Mouse (Mus musculus): ENCODE data around the gene Cenpc1.

The Cenpc1 gene

DNA sequence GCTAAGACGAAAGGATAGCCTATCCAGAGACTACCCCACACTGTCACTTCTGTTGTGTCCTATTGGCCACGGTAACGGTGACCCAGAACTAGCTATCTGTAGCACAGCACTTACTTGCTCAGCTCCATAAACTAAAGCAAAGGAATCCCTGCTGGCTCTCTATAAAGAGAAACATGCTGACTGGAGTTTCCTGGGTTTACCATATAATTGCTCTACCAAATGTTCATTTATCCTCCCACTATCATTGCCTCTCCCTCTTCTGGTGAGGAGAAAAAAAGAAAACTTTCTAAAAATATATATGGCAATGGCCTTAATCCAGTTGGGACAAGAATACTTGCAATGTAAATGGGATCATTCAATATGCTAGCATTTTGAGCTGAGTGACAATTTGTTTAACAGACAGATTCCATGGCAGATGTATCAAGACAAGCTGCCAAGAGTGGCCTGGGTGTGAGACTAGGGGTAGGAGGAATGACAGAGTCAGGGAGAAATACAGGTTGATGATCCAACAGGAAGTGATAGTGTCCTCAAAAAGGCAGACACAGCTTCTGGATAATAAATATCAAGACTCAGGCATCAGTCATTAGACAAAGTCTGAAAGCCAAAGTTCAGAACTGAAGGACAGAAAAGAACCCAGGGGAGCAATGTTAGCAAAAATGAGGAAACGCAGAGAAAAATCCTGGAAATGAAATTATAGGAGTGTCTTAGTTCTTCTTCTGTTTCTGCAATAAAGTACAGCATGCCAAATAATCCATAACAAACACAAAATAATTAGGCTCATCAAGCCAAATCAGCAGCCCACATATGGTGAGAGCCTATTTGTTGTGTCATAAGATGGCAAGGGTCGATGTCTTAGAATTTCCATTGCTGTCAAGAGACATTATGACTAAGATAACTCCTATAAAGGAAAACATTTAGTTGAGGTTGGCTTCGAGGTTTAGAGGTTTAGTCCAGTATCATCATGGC is 68.6 kb downstream of the Cenpc1 start:
- DNase-seq (ENCODE audit: low read depth), result no peak

DNA sequence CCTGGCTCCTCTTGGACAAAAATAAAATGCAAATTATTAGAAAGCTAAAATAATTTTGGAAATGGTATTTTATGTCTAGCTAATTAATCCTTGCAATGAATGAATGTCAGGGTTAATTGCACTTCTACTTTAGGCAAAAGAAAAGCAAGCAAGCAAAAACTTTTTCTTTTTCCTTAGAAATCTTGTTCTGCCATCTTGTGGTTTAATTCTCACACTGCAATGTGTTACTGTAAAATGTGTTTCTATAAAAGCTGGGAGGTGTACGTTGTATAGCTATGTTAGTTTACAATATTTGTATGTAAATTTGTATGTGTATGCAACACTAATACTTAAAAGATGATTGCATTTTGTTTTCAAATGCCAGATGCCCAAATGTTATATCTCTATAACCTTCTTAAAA is 70.8 kb downstream of the Cenpc1 start:
- no peak for DNase-seq (ENCODE audit: low read depth)

- no peak for DNase-seq (ENCODE audit: low read depth)
Observed at GRCm38 (mm10) chr5:85992805-85993721, 72.3 kb downstream of the Cenpc1 start.

DNA sequence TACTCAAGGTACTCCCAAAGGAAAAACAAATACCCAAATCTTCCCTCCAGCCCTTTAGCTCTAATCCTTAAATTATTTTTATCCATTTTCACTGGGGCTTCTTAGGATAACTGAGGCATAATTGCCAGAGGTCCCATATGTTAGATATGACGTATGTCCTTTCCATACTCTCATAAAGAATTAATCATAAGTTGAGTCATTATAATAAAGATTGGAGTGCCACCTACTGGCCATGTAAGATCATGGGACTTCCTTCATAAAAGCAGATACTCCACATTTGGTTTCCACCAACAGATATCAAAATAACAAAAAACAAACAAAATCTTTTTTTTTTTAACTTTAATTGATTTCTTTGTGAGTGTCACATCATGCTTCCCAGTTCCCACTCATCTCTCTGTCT is 73.3 kb downstream of the Cenpc1 start:
- peak; percentile 29 for DNase-seq (ENCODE audit: low read depth)

DNA sequence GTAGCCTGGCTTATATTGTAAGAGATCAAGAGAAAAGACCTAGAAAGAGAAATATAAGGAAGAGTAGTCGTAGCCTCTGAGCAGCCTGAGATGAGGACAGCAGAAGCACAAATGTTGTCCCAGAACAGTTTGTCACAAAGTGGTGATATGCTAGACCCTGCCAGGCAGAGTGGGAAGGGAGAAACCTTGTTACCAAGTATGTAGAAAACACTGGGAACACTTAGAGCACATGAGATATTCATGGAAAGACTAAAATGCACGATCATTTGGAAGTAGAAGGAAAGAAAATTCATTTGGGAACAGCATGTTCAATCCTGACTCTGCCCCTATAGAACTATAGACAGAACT is 77.9 kb downstream of the Cenpc1 start:
- no peak for DNase-seq (ENCODE audit: low read depth)

DNA sequence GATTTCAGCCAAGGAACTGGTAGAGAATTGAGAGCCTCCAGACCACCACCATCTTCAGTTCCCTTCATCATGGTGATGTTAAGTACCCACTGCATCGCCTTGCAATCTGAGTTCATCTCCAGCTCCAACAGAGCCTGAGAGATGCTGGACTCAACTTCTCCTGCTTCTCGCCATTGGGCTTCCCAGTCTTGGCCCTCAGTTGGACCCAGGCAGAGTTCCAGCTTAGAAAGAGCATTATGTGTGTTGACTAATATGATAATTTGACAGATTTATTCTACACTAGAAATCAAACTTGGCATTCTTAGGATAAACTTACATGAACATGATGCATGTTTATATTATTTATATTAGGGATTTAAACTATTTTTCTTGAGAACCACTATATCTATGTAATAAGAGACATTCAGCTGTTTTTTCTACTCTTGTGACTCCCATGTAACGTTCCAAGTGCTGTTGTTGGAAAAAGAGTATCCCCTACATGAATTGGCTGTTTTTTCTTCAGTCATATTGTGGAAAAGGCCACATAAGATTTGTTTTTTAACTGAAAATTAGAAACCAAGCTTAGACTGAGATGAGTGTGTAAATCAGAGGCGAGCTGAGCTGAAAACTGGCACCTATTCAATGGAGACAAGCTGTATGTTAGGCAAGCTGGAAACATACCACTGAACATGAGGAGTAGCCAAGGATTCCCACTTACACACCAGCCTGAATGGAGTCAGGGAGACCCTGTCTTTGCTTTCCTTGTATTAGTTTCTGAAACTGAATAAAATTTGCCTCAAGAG is 78.5 kb downstream of the Cenpc1 start:
- DNase-seq (ENCODE audit: low read depth), result no peak

DNA sequence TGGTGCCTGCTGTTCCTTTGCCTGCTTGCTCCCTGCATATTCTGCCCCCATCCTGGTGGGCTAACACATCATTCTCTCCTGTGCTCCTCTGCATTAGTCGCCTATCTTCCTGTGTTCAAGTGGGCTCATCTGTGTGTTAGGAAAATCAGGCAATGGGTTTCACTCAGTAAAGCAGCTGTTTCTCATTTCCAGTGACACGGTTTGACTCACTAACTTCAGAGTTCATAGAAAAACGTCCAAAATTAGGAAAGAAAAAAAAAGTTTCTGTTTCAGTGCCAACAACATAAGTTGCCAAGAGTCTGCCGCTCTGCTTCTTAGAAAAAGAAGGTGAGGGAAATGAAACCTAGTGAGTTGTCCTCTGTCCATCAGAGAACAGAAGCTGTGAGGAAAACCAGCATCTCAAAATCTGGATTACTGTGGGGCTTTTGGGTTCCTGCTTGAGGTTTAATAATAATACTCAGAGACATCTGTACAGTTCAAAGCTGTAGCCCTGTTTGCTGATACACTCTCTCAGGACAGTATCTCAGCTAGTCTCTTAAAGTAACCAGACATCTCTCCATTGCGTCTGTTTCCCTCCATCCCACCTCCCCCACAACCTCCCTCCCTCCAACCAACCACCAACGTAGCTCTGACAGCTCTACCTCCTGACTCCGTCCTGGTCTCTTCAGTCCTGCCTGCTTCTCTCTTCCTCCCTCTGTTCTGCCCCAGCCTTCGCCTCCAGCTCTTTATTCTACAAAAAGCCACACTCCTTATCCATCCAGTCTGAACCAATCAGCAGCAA is 87.5 kb downstream of the Cenpc1 start:
- DNase-seq (ENCODE audit: low read depth), result no peak

DNA sequence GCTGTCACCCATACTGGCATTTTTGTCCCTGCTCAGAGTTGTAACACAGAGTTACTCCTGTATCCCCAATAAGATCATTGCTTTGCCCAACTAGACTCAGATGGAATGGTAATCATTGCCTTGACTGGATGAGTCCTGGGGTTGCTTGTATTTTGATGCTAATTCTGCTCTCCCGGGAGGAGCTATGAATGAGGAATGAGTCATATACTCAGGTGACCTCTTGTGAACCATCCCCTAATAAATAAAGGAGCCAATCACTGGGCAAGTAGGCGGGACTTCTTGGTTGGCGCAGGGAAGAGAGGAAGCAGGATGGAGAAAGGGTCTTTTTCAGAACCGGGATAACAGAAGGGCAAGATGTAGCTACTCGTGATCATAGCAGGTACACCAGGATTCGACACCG is 102.6 kb downstream of the Cenpc1 start:
- no peak for DNase-seq (ENCODE audit: low read depth)
